Mouse (Mus musculus) limb, embryonic 14.5 days (tissue): ENCODE measurements around the gene Tfap2c. TPM values are rescaled to one million over a fixed set of nuclear protein-coding genes. Genes with fewer than 3 reads are reported as not detected.
A peak's percentile ranks its signal among the peaks of the same experiment; 100 is the strongest.

Source experiments
- ATAC-seq: fragments of 200-750 bp; cut with Nextera tagmentation; 2 replicates; pipeline ENCODE4 v1.8.0; 2017; ENCODE audit warnings: low read depth, moderate number of reproducible peaks, moderate TSS enrichment; ENCODE audit not compliant: low FRiP score
- DNase-seq: peaks from one replicate; pipeline ENCODE4 v3.0.0-alpha.2; 2015; ENCODE audit warnings: low spot score
- H3K27ac ChIP-seq: fragments of 300-500 bp; sonication (generic); replicated peaks from 2 replicates; pipeline ENCODE4 v1.5.1; 2014; ENCODE audit warnings: low read depth, mild to moderate bottlenecking, low read length, moderate library complexity, mixed read lengths
- H3K27me3 ChIP-seq: fragments of 300-500 bp; sonication (generic); 2 replicates; pipeline ENCODE4 v1.6.1; 2014; ENCODE audit warnings: low read length, mixed read lengths; ENCODE audit not compliant: control insufficient read depth, insufficient read depth
- H3K36me3 ChIP-seq: fragments of 300-500 bp; sonication (generic); 2 replicates; pipeline ENCODE4 v1.6.1; 2014; ENCODE audit warnings: mild to moderate bottlenecking, low read length, moderate library complexity, mixed read lengths; ENCODE audit not compliant: control insufficient read depth, insufficient read depth
- H3K4me1 ChIP-seq: fragments of 300-500 bp; sonication (generic); 2 replicates; pipeline ENCODE4 v1.6.1; 2014; ENCODE audit warnings: antibody characterized with exemption, low read length, mixed read lengths; ENCODE audit not compliant: control insufficient read depth, insufficient read depth
- H3K4me2 ChIP-seq: fragments of 300-500 bp; sonication (generic); replicated peaks from 2 replicates; pipeline ENCODE4 v1.6.1; 2014; ENCODE audit warnings: low read depth, mild to moderate bottlenecking, low read length, moderate library complexity; ENCODE audit not compliant: severe bottlenecking
- H3K4me3 ChIP-seq: fragments of 300-500 bp; sonication (generic); replicated peaks from 2 replicates; pipeline ENCODE4 v1.5.1; 2014; ENCODE audit warnings: low read length
- H3K9ac ChIP-seq: fragments of 300-500 bp; sonication (generic); 2 replicates; pipeline ENCODE4 v1.6.1; 2014; ENCODE audit warnings: mild to moderate bottlenecking, low read depth, low read length, moderate library complexity; ENCODE audit not compliant: severe bottlenecking
- H3K9me3 ChIP-seq: fragments of 300-500 bp; sonication (generic); 2 replicates; pipeline ENCODE4 v1.6.1; 2016; ENCODE audit warnings: low read length; ENCODE audit not compliant: control insufficient read depth
- POLR2A ChIP-seq: fragments of 200-500 bp; IDR thresholded peaks from 2 replicates; pipeline ENCODE4 v1.8.0; 2012; ENCODE audit warnings: inconsistent platforms, mild to moderate bottlenecking, moderate library complexity, borderline replicate concordance; ENCODE audit not compliant: insufficient read depth, insufficient read length; ENCODE audit errors: extremely low read depth
- WGBS: fragments of 180-500 bp; shearing (Covaris S2); extraction: QIAGEN DNeasy Blood & Tissue Kit; methylation state at CpG from one replicate; pipeline ENCODE4 v1.1.7; 2014; 5-methylcytosine and 5-hydroxymethylcytosine counted together
- polyA plus RNA-seq, 2 experiments: library from polyadenylated mRNA; depleted of rRNA in 1 of 2; stranded (reverse) in 1 of 2; unstranded in 1 of 2; fragments of >200 nt; fragmentation: Nextera tagmentation in 1 of 2; extraction: Ambion mirVana in 1 of 2; gene quantifications; 2 replicates each; pipeline versions ENCODE4 v1.2.1 to v1.2.3; 2012 to 2014

The Tfap2c gene
- polyA plus RNA-seq, 2 experiments: 7.7 to 10.0 TPM

GRCm38 (mm10) chr2:172551872-172552271 lies 2.5 kb downstream of the Tfap2c start:
- Histone ChIP-seq H3K4me3 (peak overlapping the region; percentile 40), H3K27ac (no peak overlapping the region), H3K4me2 (peak overlapping the region; percentile 65), H3K9me3 (no peaks in the 10 kb centered on the region), H3K4me1 (peaks cover 33% of the 10 kb centered on the region), H3K27me3 (peaks cover 63% of the 10 kb centered on the region), H3K9ac (peak overlapping the region; percentile 38; the same call in 1 of the 2 replicates), H3K36me3 (no peaks in the 10 kb centered on the region)
- no peak for ATAC-seq
- TF ChIP-seq POLR2A: no peak
- DNase-seq: no peak
- 8% methylated on average over 14 of the region's 14 CpGs for WGBS

- 10% methylated on average over 6 of the region's 6 CpGs for WGBS
- no peak for TF ChIP-seq POLR2A
- DNase-seq (no peak), ATAC-seq (no peak)
- Histone ChIP-seq H3K4me3 (no peak overlapping the region), H3K4me1 (peaks cover 29% of the 10 kb centered on the region), H3K36me3 (no peaks in the 10 kb centered on the region), H3K27me3 (peaks cover 55% of the 10 kb centered on the region), H3K27ac (no peak overlapping the region), H3K9ac (no peak overlapping the region), H3K9me3 (no peaks in the 10 kb centered on the region), H3K4me2 (no peak overlapping the region)
These were observed 3.3 kb downstream of the Tfap2c start for GRCm38 (mm10) chr2:172552666-172553065.

GRCm38 (mm10) chr2:172554211-172554610 lies 4.8 kb downstream of the Tfap2c start:
- 71% methylated on average over 9 of the region's 9 CpGs for WGBS
- TF ChIP-seq POLR2A: no peak
- DNase-seq (no peak), ATAC-seq (no peak)
- Histone ChIP-seq H3K36me3 (no peaks in the 10 kb centered on the region), H3K4me3 (no peak overlapping the region), H3K9me3 (no peaks in the 10 kb centered on the region), H3K27me3 (peaks cover 40% of the 10 kb centered on the region), H3K4me2 (no peak overlapping the region), H3K27ac (no peak overlapping the region), H3K4me1 (peaks cover 23% of the 10 kb centered on the region), H3K9ac (no peak overlapping the region)

- no peak overlapping the region for H3K27ac ChIP-seq
- H3K27me3 ChIP-seq: no peaks in the 10 kb centered on the region; the same call in 1 of the 2 replicates
- no peak overlapping the region for H3K4me2 ChIP-seq
- H3K36me3 ChIP-seq: no peaks in the 10 kb centered on the region
- TF ChIP-seq POLR2A: no peak
- 51% methylated on average over 21 of the region's 21 CpGs for WGBS
- ATAC-seq: no peak
- H3K9ac ChIP-seq: no peak overlapping the region
- no peak for DNase-seq
- no peaks in the 10 kb centered on the region for H3K9me3 ChIP-seq
- H3K4me3 ChIP-seq: no peak overlapping the region
- H3K4me1 ChIP-seq: peaks cover 9% of the 10 kb centered on the region
These were observed 9.5 kb downstream of the Tfap2c start for GRCm38 (mm10) chr2:172558674-172559468.

GRCm38 (mm10) chr2:172561016-172561415 lies 11.6 kb downstream of the Tfap2c start:
- no peak overlapping the region for H3K27ac ChIP-seq
- ATAC-seq: no peak
- peaks cover 9% of the 10 kb centered on the region for H3K4me1 ChIP-seq
- H3K9ac ChIP-seq: no peak overlapping the region
- 34% methylated on average over 10 of the region's 10 CpGs for WGBS
- no peaks in the 10 kb centered on the region for H3K9me3 ChIP-seq
- no peaks in the 10 kb centered on the region for H3K27me3 ChIP-seq
- H3K4me2 ChIP-seq: no peak overlapping the region
- DNase-seq: no peak
- H3K36me3 ChIP-seq: no peaks in the 10 kb centered on the region
- H3K4me3 ChIP-seq: no peak overlapping the region
- TF ChIP-seq POLR2A: no peak

GRCm38 (mm10) chr2:172567835-172568234 lies 18.4 kb downstream of the Tfap2c start:
- no peak overlapping the region for H3K27ac ChIP-seq
- no peaks in the 10 kb centered on the region for H3K36me3 ChIP-seq
- WGBS: 68% methylated on average over 9 of the region's 9 CpGs
- no peaks in the 10 kb centered on the region for H3K9me3 ChIP-seq
- no peak overlapping the region for H3K4me3 ChIP-seq
- DNase-seq: no peak
- no peak for TF ChIP-seq POLR2A
- H3K9ac ChIP-seq: no peak overlapping the region
- 0 out of 2 replicates have a peak, but pooled peaks cover under 1% of the 10 kb centered on the region for H3K4me1 ChIP-seq
- no peak overlapping the region for H3K4me2 ChIP-seq
- no peaks in the 10 kb centered on the region for H3K27me3 ChIP-seq
- no peak for ATAC-seq
